Comparison of ENCODE assay signal across 8 mouse cellular contexts in the genomic region with DNA sequence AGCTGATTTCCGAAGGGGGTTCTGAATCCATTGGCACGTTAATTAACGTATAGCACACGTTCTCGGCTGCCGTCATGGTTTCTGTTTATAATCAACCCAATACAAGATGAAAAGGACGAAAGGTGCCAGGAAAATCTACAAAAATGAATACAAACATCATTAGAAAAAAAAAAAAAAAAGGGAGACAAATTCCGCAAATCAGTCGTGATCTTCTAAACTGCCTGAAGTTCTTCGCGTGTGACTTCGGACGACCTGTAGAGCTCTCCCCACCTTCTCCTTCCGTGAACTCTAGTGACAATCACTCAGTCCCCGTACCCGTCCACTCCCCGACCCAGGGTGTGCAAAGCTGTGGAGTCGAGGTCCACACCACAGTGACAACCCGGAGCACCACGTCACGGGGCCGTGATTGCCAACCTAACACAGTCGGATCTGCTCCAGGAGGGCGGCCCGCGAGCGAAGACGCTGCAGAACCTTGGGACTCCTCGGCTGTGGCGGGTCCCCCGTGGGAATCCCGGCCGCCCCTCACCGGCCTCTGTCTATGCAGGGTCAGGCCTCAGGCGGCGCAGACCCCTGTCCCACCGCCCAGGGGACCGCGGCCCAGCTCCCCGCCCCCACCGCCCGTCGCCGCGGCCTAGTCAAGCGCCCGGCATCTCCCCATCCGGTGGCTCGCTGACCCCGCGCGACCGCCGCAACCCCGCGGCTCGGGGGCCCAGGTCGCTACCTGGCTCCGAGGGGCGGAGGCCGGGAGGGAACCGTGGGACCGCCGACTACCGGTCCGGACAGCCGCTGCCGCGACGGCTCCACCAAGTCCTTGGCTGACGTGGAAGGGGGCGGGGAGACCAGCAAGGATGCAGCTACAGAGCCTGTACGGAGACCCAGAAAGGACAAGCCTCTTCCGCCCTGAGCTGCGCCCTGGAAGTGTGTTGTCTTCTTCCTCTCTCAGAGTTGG. TPM values are rescaled to one million over a fixed set of nuclear protein-coding genes. Genes with fewer than 3 reads are reported as not detected.
A peak's percentile ranks its signal among the peaks of the same experiment; 100 is the strongest.
DNase-seq lines count a peak whose midpoint lies in the region; ATAC-seq and TF ChIP-seq lines count a peak whose summit lies in the region.

Gene Copb1 (minus strand): TSS at position 827 of the 949 bp plus-strand sequence.

- peak within 1 kb of the TSS; percentile 85 for H3K9ac ChIP-seq in ES-E14 (ENCODE audit: insufficient read depth, low read depth, low read length, poor library complexity, severe bottlenecking)
- peak within 1 kb of the TSS; percentile 96 for H3K9ac ChIP-seq in forebrain, embryonic 16.5 days (replicated peaks; ENCODE audit: low read depth, low read length)
- peak within 1 kb of the TSS; percentile 91 for H3K9ac ChIP-seq in lung, embryonic 15.5 days

- peaks cover 2% of the 10 kb centered on the region for H3K36me3 ChIP-seq in ES-E14 (ENCODE audit: control insufficient read depth, insufficient read depth, low read length, poor library complexity, severe bottlenecking)
- peaks cover 15% of the 10 kb centered on the region for H3K36me3 ChIP-seq in forebrain, embryonic 16.5 days (ENCODE audit: control insufficient read depth, insufficient read depth)
- peaks cover 29% of the 10 kb centered on the region for H3K36me3 ChIP-seq in lung, embryonic 15.5 days

- intact Hi-C loops in heart, postnatal 36 days (cut with DNase I) = loop anchor here (2.0 kb wide), 1 partner anchor 21 kb away; no protein-coding TSS in a partner anchor

- H3K4me1 ChIP-seq in ES-E14 (ENCODE audit: control insufficient read depth in 2 of 2, insufficient read depth in 2 of 2, low read length in 2 of 2, poor library complexity in 1 of 2) = no peaks in the 10 kb centered on the region
- peaks cover 5% of the 10 kb centered on the region for H3K4me1 ChIP-seq in forebrain, embryonic 16.5 days (replicated peaks; ENCODE audit: control insufficient read depth, insufficient read depth, low read length)
- H3K4me1 ChIP-seq in lung, embryonic 15.5 days = peaks cover 4% of the 10 kb centered on the region; the same call in 1 of the 2 replicates

- WGBS in forebrain, embryonic 16.5 days = 1% methylated on average over 75 of the region's 75 CpGs
- WGBS in lung, embryonic 15.5 days = 1% methylated on average over 75 of the region's 75 CpGs

- H3K9me3 ChIP-seq in ES-E14 (ENCODE audit: control insufficient read depth, insufficient read depth, low read depth, low read length) = no peaks in the 10 kb centered on the region
- H3K9me3 ChIP-seq in forebrain, embryonic 16.5 days (ENCODE audit: control insufficient read depth, low read length) = no peaks in the 10 kb centered on the region
- peaks cover 2% of the 10 kb centered on the region; the same call in 1 of the 2 replicates for H3K9me3 ChIP-seq in lung, embryonic 15.5 days

- H3K4me3 ChIP-seq in ES-E14 (ENCODE audit: insufficient read depth in 1 of 2, low read depth in 1 of 2, low read length in 2 of 2, poor library complexity in 1 of 2, severe bottlenecking in 1 of 2) = peak within 1 kb of the TSS; percentile 80 to 87
- peak within 1 kb of the TSS; percentile 90 for H3K4me3 ChIP-seq in forebrain, embryonic 16.5 days (replicated peaks; ENCODE audit: low read length)
- peak within 1 kb of the TSS; percentile 88 for H3K4me3 ChIP-seq in lung, embryonic 15.5 days

- peak within 1 kb of the TSS; percentile 69 for H3K4me2 ChIP-seq in forebrain, embryonic 16.5 days (ENCODE audit: low read length)
- H3K4me2 ChIP-seq in lung, embryonic 15.5 days = peak within 1 kb of the TSS; percentile 48

- no peaks in the 10 kb centered on the region for H3K27me3 ChIP-seq in forebrain, embryonic 16.5 days (replicated peaks; ENCODE audit: control insufficient read depth, insufficient read depth, low read length)
- H3K27me3 ChIP-seq in lung, embryonic 15.5 days = no peaks in the 10 kb centered on the region

- in situ Hi-C loops in ES-E14 (cut with MboI; ENCODE audit: low sequenced_read_pairs in 2 of 2, unreplicated experiment in 2 of 2) = no loop called here

- H3K27ac ChIP-seq in ES-E14 (ENCODE audit: insufficient read depth, low read depth, low read length, poor library complexity, severe bottlenecking) = no peak within 1 kb of the TSS
- peak within 1 kb of the TSS; percentile 23 for H3K27ac ChIP-seq in forebrain, embryonic 16.5 days (ENCODE audit: low read length)
- peak within 1 kb of the TSS; percentile 50 for H3K27ac ChIP-seq in lung, embryonic 15.5 days

- DNase-seq in ES-E14 (ENCODE audit: low read depth, low spot score) = peak; percentile 83
- DNase-seq in cerebellum, adult 11-12 months = peak; percentile 89
- DNase-seq in heart, postnatal 36 days = peak; percentile 92 to 93
- peak; percentile 86 to 91 for DNase-seq in layer of hippocampus, adult 8-10 months (ENCODE audit: low spot score in 2 of 2)
- DNase-seq in ovary, adult 18-20 months (ENCODE audit: low spot score) = peak; percentile 89
- DNase-seq in thymus, postnatal 0 days (ENCODE audit: low spot score) = peak; percentile 93

- ATAC-seq in forebrain, embryonic 16.5 days = peak; percentile 100
- peak; percentile 99 for ATAC-seq in lung, embryonic 15.5 days (ENCODE audit: borderline replicate concordance, extremely low read depth, low FRiP score, low TSS enrichment)

TF ChIP-seq in ES-E14, 5 proteins besides CTCF, POLR2A, EP300 and RAD21:
- TF ChIP-seq CHD2 (IDR thresholded peaks at IDR 0.05; ENCODE audit: low read depth, low read length) (no peak), ZC3H11A (IDR thresholded peaks at IDR 0.05; ENCODE audit: borderline replicate concordance, low read depth, low read length) (no peak), ZNF384 (IDR thresholded peaks at IDR 0.05; ENCODE audit: low read depth, low read length) (0 out of 2 replicates have a peak, but pooled peaks have one; percentile 50), MAFK (IDR thresholded peaks at IDR 0.05; ENCODE audit: insufficient read depth, low read depth, low read length) (no peak)

RNA-seq across cellular contexts. Expression of gene Copb1, which starts in this region (rescaled TPM):
- total RNA-seq in ES-E14 (2012; rRNA removed) = 44.0 and 59.1 TPM in 2 replicates
- 93.0 and 107 TPM in 2 replicates for polyA plus RNA-seq in forebrain, embryonic 16.5 days (2015; fragmentation: Nextera tagmentation; extraction: Ambion mirVana)
- total RNA-seq in heart, postnatal 36 days (2021) = 10 to 100 TPM; 43.7 to 44.1 TPM
- total RNA-seq in layer of hippocampus, adult 8-10 months (2022) = 10 to 100 TPM; 56.4 to 66.4 (median 63.2) TPM
- polyA plus RNA-seq in lung, embryonic 15.5 days (2015; fragmentation: Nextera tagmentation; extraction: Ambion mirVana) = 123 and 126 TPM in 2 replicates
- 93.8 and 98.9 TPM in 2 replicates for polyA plus RNA-seq in thymus, postnatal 0 days (2015; fragmentation: Nextera tagmentation; extraction: Ambion mirVana)
